Mouse (Mus musculus) lung, adult 2 months (tissue): Measurements from ENCODE around the gene Rhbdl1.

Experiments
- CTCF ChIP-seq: fragments of 200-500 bp; IDR thresholded peaks from 2 replicates; pipeline ENCODE4 v1.5.1; 2011; ENCODE audit warnings: mild to moderate bottlenecking, low read length, control low read depth; ENCODE audit not compliant: insufficient read depth
- POLR2A ChIP-seq: fragments of 200-500 bp; IDR thresholded peaks from 2 replicates; pipeline ENCODE4 v1.6.1; 2011; ENCODE audit warnings: low read depth, mild to moderate bottlenecking, control low read depth, low read length, borderline replicate concordance; ENCODE audit errors: extremely low read depth

- TF ChIP-seq POLR2A (no peak), CTCF (no peak)
Observed at GRCm38 (mm10) chr17:25866172-25866571, 29.1 kb upstream of the Rhbdl1 start.
